Mouse (Mus musculus): Measurements from ENCODE around the gene Pgr15l. TPM values are rescaled to one million over a fixed set of nuclear protein-coding genes. Genes with fewer than 3 reads are reported as not detected.
A peak's percentile ranks its signal among the peaks of the same experiment; 100 is the strongest.

The Pgr15l gene
- not detected in 2 replicates for polyA plus RNA-seq (2014; fragmentation: Nextera tagmentation; extraction: Ambion mirVana)

- Histone ChIP-seq H3K9me3 (replicated peaks; ENCODE audit: control insufficient read depth, low read length) (no peaks in the 10 kb centered on the region), H3K27ac (ENCODE audit: low read depth, low read length) (no peak within 1 kb of the TSS), H3K4me2 (peak within 1 kb of the TSS; percentile 47), H3K4me3 (ENCODE audit: low read depth, low read length) (no peak within 1 kb of the TSS), H3K4me1 (ENCODE audit: control insufficient read depth, insufficient read depth, low read length) (no peaks in the 10 kb centered on the region), H3K9ac (ENCODE audit: low read depth, low read length) (no peak within 1 kb of the TSS), H3K36me3 (ENCODE audit: control insufficient read depth, insufficient read depth, low read length) (no peaks in the 10 kb centered on the region), H3K27me3 (ENCODE audit: control insufficient read depth, insufficient read depth, low read length) (no peaks in the 10 kb centered on the region)
- no peak for ATAC-seq (replicated peaks; ENCODE audit: insufficient number of reproducible peaks, low FRiP score, low TSS enrichment)
- 24% methylated on average over 20 of the region's 20 CpGs for WGBS (ENCODE audit: insufficient replicate concordance)
Observed at GRCm38 (mm10) chrX:97072369-97072768, at the start of gene Pgr15l. Pgr15l (plus strand) TSS chrX:97072596.

GRCm38 (mm10) chrX:97027540-97027939, 44.9 kb upstream of the Pgr15l start:
- Histone ChIP-seq H3K27me3 (ENCODE audit: control insufficient read depth, insufficient read depth, low read length) (no peaks in the 10 kb centered on the region), H3K27ac (ENCODE audit: low read depth, low read length) (no peak overlapping the region), H3K36me3 (ENCODE audit: control insufficient read depth, insufficient read depth, low read length) (no peaks in the 10 kb centered on the region), H3K4me3 (ENCODE audit: low read depth, low read length) (no peak overlapping the region), H3K4me2 (no peak overlapping the region), H3K9ac (ENCODE audit: low read depth, low read length) (no peak overlapping the region), H3K4me1 (ENCODE audit: control insufficient read depth, insufficient read depth, low read length) (no peaks in the 10 kb centered on the region), H3K9me3 (replicated peaks; ENCODE audit: control insufficient read depth, low read length) (no peaks in the 10 kb centered on the region)
- no peak for ATAC-seq (replicated peaks; ENCODE audit: insufficient number of reproducible peaks, low FRiP score, low TSS enrichment)

- Histone ChIP-seq H3K27me3 (ENCODE audit: control insufficient read depth, insufficient read depth, low read length) (no peaks in the 10 kb centered on the region), H3K36me3 (ENCODE audit: control insufficient read depth, insufficient read depth, low read length) (no peaks in the 10 kb centered on the region), H3K9me3 (replicated peaks; ENCODE audit: control insufficient read depth, low read length) (no peaks in the 10 kb centered on the region), H3K4me2 (no peak overlapping the region), H3K4me3 (ENCODE audit: low read depth, low read length) (no peak overlapping the region), H3K4me1 (ENCODE audit: control insufficient read depth, insufficient read depth, low read length) (no peaks in the 10 kb centered on the region), H3K9ac (ENCODE audit: low read depth, low read length) (no peak overlapping the region), H3K27ac (ENCODE audit: low read depth, low read length) (no peak overlapping the region)
- 13% methylated on average over 8 of the region's 11 CpGs for WGBS (ENCODE audit: insufficient replicate concordance)
- no peak for ATAC-seq (replicated peaks; ENCODE audit: insufficient number of reproducible peaks, low FRiP score, low TSS enrichment)
Observed at GRCm38 (mm10) chrX:97069816-97070215, 2.6 kb upstream of the Pgr15l start.
